Mouse (Mus musculus): ENCODE measurements around the gene Pold3. TPM values are rescaled to one million over a fixed set of nuclear protein-coding genes. Genes with fewer than 3 reads are reported as not detected.

The Pold3 gene
- 8.1 and 9.6 TPM in 2 replicates for polyA plus RNA-seq (2012; rRNA removed)

GRCm38 (mm10) chr7:100121376-100121789 lies at the start of gene Pold3:
Gene Pold3, minus strand, starts transcription at chr7:100121565.
- under 1% methylated on average over 33 of the region's 33 CpGs for WGBS
- no peaks in the 10 kb centered on the region for H3K4me1 ChIP-seq (ENCODE audit: control insufficient read depth, insufficient read depth, low read length)
- H3K4me3 ChIP-seq (ENCODE audit: insufficient read depth, low read depth, low read length) = peak within 1 kb of the TSS; percentile 70
- H3K36me3 ChIP-seq (ENCODE audit: control insufficient read depth, insufficient read depth, low read length) = no peaks in the 10 kb centered on the region
- H3K27me3 ChIP-seq (replicated peaks; ENCODE audit: control insufficient read depth, insufficient read depth, low read length) = no peaks in the 10 kb centered on the region
- peak; percentile 99 for DNase-seq
- TF ChIP-seq POLR2A (IDR thresholded peaks at IDR 0.05; ENCODE audit: low read depth, low read length) (peak; percentile 73), CTCF (conservative IDR thresholded peaks at IDR 0.05; ENCODE audit: insufficient read depth, insufficient read length, low read depth, low read length) (no peak)
- H3K27ac ChIP-seq (ENCODE audit: insufficient read depth, low read depth, low read length) = no peak within 1 kb of the TSS; the same call in 1 of the 2 replicates

GRCm38 (mm10) chr7:100170756-100171155 lies 49.4 kb upstream of the Pold3 start:
- 68% methylated on average over 4 of the region's 4 CpGs for WGBS
- DNase-seq = no peak

GRCm38 (mm10) chr7:100168654-100169053 lies 47.3 kb upstream of the Pold3 start:
- peak; percentile 29 for DNase-seq
- Histone ChIP-seq H3K27me3 (replicated peaks; ENCODE audit: control insufficient read depth, insufficient read depth, low read length) (no peaks in the 10 kb centered on the region), H3K36me3 (ENCODE audit: control insufficient read depth, insufficient read depth, low read length) (no peaks in the 10 kb centered on the region), H3K4me1 (ENCODE audit: control insufficient read depth, insufficient read depth, low read length) (no peaks in the 10 kb centered on the region), H3K4me3 (ENCODE audit: insufficient read depth, low read depth, low read length) (no peak overlapping the region), H3K27ac (ENCODE audit: insufficient read depth, low read depth, low read length) (no peak overlapping the region)
- TF ChIP-seq CTCF (conservative IDR thresholded peaks at IDR 0.05; ENCODE audit: insufficient read depth, insufficient read length, low read depth, low read length) (no peak), POLR2A (IDR thresholded peaks at IDR 0.05; ENCODE audit: low read depth, low read length) (no peak)
- 65% methylated on average over 11 of the region's 11 CpGs for WGBS

More at GRCm38 (mm10) chr7:100170756-100171155, 49.4 kb upstream of the Pold3 start:
- H3K27me3 ChIP-seq (replicated peaks; ENCODE audit: control insufficient read depth, insufficient read depth, low read length) = no peaks in the 10 kb centered on the region
- no peak for TF ChIP-seq POLR2A (IDR thresholded peaks at IDR 0.05; ENCODE audit: low read depth, low read length)
- TF ChIP-seq CTCF (conservative IDR thresholded peaks at IDR 0.05; ENCODE audit: insufficient read depth, insufficient read length, low read depth, low read length) = no peak
- no peak overlapping the region for H3K27ac ChIP-seq (ENCODE audit: insufficient read depth, low read depth, low read length)
- H3K36me3 ChIP-seq (ENCODE audit: control insufficient read depth, insufficient read depth, low read length) = no peaks in the 10 kb centered on the region
- H3K4me3 ChIP-seq (ENCODE audit: insufficient read depth, low read depth, low read length) = no peak overlapping the region
- no peaks in the 10 kb centered on the region for H3K4me1 ChIP-seq (ENCODE audit: control insufficient read depth, insufficient read depth, low read length)

GRCm38 (mm10) chr7:100163506-100163905 lies 42.1 kb upstream of the Pold3 start:
- TF ChIP-seq CTCF (conservative IDR thresholded peaks at IDR 0.05; ENCODE audit: insufficient read depth, insufficient read length, low read depth, low read length) (no peak), POLR2A (IDR thresholded peaks at IDR 0.05; ENCODE audit: low read depth, low read length) (no peak)
- no peaks in the 10 kb centered on the region for H3K36me3 ChIP-seq (ENCODE audit: control insufficient read depth, insufficient read depth, low read length)
- H3K4me3 ChIP-seq (ENCODE audit: insufficient read depth, low read depth, low read length) = no peak overlapping the region
- DNase-seq = no peak
- 51% methylated on average over 4 of the region's 4 CpGs for WGBS
- no peaks in the 10 kb centered on the region for H3K27me3 ChIP-seq (replicated peaks; ENCODE audit: control insufficient read depth, insufficient read depth, low read length)
- H3K4me1 ChIP-seq (ENCODE audit: control insufficient read depth, insufficient read depth, low read length) = no peaks in the 10 kb centered on the region; the same call in 1 of the 2 replicates
- no peak overlapping the region for H3K27ac ChIP-seq (ENCODE audit: insufficient read depth, low read depth, low read length)

GRCm38 (mm10) chr7:100160006-100160405 lies 38.6 kb upstream of the Pold3 start:
- Histone ChIP-seq H3K36me3 (ENCODE audit: control insufficient read depth, insufficient read depth, low read length) (no peaks in the 10 kb centered on the region), H3K27ac (ENCODE audit: insufficient read depth, low read depth, low read length) (no peak overlapping the region; the same call in 1 of the 2 replicates), H3K4me1 (ENCODE audit: control insufficient read depth, insufficient read depth, low read length) (peaks cover 4% of the 10 kb centered on the region; the same call in 1 of the 2 replicates), H3K27me3 (replicated peaks; ENCODE audit: control insufficient read depth, insufficient read depth, low read length) (no peaks in the 10 kb centered on the region), H3K4me3 (ENCODE audit: insufficient read depth, low read depth, low read length) (peak overlapping the region; percentile 69; the same call in 1 of the 2 replicates)
- 62% methylated on average over 7 of the region's 7 CpGs for WGBS
- TF ChIP-seq CTCF (conservative IDR thresholded peaks at IDR 0.05; ENCODE audit: insufficient read depth, insufficient read length, low read depth, low read length) = no peak
- no peak for TF ChIP-seq POLR2A (IDR thresholded peaks at IDR 0.05; ENCODE audit: low read depth, low read length)
- DNase-seq = no peak

GRCm38 (mm10) chr7:100159105-100159841 lies 37.9 kb upstream of the Pold3 start, which contains the start of gene Lipt2:
Gene Lipt2, plus strand, starts transcription at chr7:100159277.
- H3K27ac ChIP-seq (ENCODE audit: insufficient read depth, low read depth, low read length) = peak within 1 kb of the TSS; percentile 71
- peak within 1 kb of the TSS; percentile 69 for H3K4me3 ChIP-seq (ENCODE audit: insufficient read depth, low read depth, low read length)
- DNase-seq = peak; percentile 97
- peaks cover 4% of the 10 kb centered on the region; the same call in 1 of the 2 replicates for H3K4me1 ChIP-seq (ENCODE audit: control insufficient read depth, insufficient read depth, low read length)
- peak; percentile 29 for TF ChIP-seq POLR2A (IDR thresholded peaks at IDR 0.05; ENCODE audit: low read depth, low read length)
- TF ChIP-seq CTCF (conservative IDR thresholded peaks at IDR 0.05; ENCODE audit: insufficient read depth, insufficient read length, low read depth, low read length) = 0 out of 2 replicates have a peak, but pooled peaks have one; percentile 12
- under 1% methylated on average over 78 of the region's 78 CpGs for WGBS
- no peaks in the 10 kb centered on the region for H3K36me3 ChIP-seq (ENCODE audit: control insufficient read depth, insufficient read depth, low read length)
- H3K27me3 ChIP-seq (replicated peaks; ENCODE audit: control insufficient read depth, insufficient read depth, low read length) = no peaks in the 10 kb centered on the region

- no peak for DNase-seq
- TF ChIP-seq POLR2A (IDR thresholded peaks at IDR 0.05; ENCODE audit: low read depth, low read length) = no peak
- TF ChIP-seq CTCF (conservative IDR thresholded peaks at IDR 0.05; ENCODE audit: insufficient read depth, insufficient read length, low read depth, low read length) = no peak
- H3K4me3 ChIP-seq (ENCODE audit: insufficient read depth, low read depth, low read length) = no peak overlapping the region
- H3K36me3 ChIP-seq (ENCODE audit: control insufficient read depth, insufficient read depth, low read length) = no peaks in the 10 kb centered on the region
- H3K4me1 ChIP-seq (ENCODE audit: control insufficient read depth, insufficient read depth, low read length) = peaks cover 4% of the 10 kb centered on the region; the same call in 1 of the 2 replicates
- WGBS = 77% methylated on average over 4 of the region's 4 CpGs
- H3K27ac ChIP-seq (ENCODE audit: insufficient read depth, low read depth, low read length) = no peak overlapping the region
- no peaks in the 10 kb centered on the region for H3K27me3 ChIP-seq (replicated peaks; ENCODE audit: control insufficient read depth, insufficient read depth, low read length)
Measured at GRCm38 (mm10) chr7:100157669-100158068, 36.3 kb upstream of the Pold3 start.
